Mouse (Mus musculus) 3134 (cell line): Measurements from ENCODE around the gene Trim65.
"Not testable (repeated sequence)": the region's sequence is repeated elsewhere in the genome, so short reads cannot be mapped to it uniquely, and the experiment has no call there.

Experiments used
- DNase-seq: peaks from one replicate; pipeline ENCODE4 v3.0.0-alpha.2; 2011; ENCODE audit warnings: low spot score; ENCODE audit not compliant: insufficient read length; ENCODE audit errors: extremely low read depth

The Trim65 gene

DNA sequence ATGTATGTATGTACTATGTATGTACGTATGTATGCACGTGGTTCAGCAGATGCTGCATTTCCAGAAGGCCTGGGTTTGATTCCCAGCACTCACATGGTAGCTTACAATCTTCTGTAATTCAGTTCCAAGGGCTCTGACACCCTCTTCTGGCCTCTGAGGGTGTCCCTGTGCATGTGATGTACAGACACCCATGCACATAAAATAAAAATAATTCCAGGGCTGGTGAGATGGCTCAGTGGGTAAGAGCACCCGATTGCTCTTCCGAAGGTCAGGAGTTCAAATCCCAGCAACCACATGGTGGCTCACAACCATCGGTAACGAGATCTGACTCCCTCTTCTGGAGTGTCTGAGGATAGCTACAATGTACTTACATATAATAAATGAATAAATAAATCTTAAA is 38.0 kb downstream of the Trim65 start:
- DNase-seq = not testable (repeated sequence)

DNA sequence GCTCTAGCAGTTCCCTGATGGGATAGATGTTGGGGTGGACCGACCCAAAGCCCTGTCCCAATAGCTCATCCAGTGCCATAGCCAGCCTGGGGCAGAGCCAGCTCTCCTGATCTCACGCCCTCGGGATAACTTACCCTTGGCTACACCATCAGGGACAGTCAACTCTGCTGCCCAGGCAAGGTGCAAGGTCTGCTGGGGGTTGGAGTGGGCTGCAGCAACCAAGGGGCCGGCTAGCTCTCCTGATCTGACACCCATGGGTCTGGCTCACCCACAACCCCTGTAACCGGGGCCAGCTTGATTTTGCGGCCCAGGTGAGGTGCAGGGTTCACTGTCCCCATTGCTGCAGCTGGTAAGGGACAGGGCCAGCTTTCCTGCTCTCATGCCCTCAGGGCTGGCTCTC is 39.3 kb downstream of the Trim65 start:
- DNase-seq = no peak

DNA sequence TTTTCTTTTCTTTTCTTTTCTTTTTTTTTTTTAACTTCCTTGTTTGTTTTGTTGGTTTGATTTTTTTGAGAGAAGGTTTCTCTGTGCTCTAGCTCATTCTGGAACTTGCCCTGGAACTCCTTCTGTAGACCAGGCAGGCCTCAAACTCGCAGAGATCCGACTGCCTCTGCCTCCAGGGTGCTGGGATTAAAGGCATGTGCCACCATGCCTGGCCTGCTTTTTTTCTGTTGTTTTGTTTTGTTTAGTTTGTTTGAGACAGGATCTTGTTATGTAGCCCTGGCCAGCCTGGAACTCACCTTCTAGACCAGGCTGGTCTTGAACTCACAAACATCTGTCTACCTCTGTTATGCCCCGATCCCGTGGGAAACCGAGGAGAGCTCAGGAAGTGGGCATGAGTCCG is 41.4 kb downstream of the Trim65 start:
- DNase-seq = no peak

DNA sequence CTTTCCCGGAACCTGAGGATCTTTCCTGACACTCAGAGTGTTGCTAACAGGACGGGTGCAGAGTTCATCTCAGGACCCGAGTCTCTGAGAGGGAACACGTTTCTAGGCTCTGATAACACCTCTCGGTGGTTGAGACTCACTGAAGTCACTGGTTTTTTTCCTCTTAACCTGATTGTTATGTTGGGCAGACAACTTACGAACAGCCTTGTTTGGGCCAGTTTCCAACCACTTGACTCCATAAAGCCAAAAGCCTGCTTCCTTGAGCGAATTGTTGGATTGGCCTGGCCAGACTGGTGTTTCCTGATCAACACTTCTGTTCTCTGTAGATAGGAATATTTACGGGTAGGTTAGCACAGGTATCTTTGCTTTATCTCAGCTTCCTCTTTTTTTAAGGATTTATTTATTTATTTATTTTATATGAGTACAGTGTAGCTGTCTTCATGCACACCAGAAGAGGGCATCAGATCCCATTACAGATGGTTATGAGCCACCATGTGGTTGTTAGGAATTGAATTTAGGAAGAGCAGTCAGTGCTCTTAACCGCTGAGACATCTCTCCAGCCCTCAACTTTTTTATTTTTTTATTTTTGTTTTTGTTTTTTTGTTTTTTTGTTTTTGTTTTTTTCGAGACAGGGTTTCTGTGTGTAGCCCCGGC is 42.1 kb downstream of the Trim65 start:
- no peak for DNase-seq

DNA sequence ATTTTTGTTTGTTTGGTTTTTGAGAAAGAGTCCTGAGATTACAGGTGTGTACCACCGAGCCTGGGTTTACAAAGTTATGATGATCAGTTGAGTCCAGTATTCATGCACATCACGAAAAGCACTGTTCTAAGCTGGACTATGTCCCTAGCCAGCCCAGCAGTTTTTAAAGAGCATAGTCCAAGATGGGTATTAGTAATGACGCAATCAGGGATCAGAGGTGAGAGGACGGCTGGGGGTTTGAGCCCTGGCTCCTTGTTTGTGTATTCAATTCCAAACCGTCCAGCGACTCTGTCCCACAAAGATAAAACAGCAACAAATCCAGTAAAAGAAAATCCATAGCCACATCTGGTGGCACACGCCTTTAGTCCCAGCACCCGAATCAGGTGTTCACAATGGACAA is 42.7 kb downstream of the Trim65 start:
- no peak for DNase-seq

DNA sequence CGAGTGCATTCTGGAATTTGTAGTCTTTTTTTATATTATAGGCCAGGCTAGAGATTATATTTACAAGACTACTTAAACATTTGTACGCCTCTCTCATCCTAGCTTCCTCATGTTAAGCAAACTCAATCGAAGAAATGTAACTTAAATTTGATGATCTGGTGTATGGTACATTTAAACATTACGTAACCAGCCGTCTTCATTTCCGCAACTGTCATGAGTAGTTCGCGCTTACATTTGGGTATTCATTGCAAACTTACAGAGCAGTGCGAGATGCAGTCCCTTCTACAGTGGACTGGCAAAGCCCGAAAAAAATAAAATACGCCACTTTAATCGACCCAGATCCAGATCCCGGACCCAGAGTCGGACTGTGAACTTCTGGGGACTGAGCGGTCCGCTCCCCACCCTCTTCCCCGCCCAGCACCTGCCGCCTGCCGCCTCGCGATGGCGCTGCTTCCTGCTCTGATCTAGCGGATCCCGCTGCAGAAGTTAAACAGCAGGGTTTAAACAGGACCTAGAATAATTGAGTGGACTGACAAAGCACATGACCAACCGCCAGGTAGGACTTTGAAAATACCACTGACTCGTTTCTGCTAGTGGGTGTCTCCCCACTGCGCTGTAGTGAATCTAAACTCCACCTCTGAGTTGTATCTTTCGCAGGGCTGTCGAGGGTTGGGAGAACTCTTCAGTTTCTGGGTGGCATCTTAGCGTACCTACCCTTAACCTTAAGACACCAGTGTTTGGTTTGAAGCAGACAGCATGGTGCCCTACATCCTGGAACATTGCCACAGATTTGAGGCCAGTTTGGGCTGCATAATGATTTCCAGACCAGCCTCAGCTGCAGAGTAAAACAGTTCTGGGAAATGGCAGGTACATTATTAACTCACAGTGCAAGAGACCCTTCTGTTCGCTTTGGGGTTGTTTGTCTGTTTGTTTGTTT is 43.5 kb downstream of the Trim65 start:
- peak; percentile 83 for DNase-seq

DNA sequence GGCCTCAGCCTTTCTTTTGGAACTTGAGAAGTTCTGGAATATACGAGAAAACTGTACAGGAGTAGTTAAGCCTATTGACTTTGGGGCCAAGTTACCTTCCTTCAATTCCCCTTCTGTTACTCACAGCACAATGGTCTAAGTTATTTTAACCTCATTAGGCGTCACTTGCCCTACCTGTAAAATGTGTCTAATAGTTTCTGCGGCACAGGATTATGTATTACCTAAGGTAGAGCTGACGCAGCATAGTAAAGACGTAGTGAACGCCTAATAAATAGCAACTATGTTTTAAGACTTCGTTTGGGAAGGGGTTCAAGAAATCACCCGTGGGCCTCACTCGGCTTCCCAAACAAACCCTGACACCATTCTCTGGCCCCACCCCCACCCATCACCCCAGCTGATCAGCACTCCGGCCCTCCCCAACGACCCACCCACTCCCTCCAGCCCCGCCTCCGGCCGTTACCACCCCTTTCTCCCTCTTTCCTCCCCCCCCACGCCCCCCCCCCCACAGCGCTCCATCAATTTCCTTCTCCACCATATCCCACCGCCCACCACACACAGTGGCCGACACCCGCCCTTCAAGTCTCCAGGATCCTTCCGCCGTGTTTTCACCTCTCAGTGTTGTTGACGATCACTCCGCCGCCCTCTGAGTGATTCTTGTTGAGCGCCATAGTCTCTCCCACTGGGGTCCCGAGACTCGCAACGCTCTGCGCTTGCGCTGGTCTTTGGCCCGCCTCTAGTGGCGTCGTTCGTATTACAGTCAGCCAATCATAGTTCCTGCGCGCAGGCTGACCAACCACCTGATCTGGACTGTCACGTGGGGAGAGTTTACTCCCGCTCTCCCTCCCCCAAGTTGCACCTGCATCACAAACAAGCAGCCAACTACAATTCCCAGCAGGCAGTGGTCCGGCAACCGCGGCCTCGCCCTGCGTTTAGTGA is 44.4 kb downstream of the Trim65 start, which contains the start of gene Wbp2:
Gene Wbp2 (minus strand): TSS at position 738 of the 936 bp plus-strand sequence.
- peak; percentile 97 for DNase-seq

DNA sequence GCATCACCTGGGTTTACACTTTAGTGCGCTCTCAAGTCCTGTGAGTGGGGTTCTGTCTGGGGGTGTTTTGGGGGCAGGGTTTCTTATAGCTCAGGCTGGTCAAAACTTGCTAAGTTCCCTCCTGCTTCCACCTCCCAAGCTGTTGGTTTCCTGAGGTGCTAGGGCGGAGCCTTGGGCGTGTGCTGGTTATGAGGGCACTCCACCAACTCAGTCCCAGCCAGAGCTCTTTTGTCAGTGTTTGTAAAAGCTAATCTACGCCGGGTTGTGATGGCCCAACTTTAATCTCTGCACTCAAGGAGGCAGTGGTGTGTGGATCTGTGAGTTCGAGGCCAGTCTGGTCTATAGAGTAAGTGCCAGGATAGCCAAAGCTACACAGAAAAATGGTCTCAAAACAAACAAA is 46.8 kb downstream of the Trim65 start:
- no peak for DNase-seq

DNA sequence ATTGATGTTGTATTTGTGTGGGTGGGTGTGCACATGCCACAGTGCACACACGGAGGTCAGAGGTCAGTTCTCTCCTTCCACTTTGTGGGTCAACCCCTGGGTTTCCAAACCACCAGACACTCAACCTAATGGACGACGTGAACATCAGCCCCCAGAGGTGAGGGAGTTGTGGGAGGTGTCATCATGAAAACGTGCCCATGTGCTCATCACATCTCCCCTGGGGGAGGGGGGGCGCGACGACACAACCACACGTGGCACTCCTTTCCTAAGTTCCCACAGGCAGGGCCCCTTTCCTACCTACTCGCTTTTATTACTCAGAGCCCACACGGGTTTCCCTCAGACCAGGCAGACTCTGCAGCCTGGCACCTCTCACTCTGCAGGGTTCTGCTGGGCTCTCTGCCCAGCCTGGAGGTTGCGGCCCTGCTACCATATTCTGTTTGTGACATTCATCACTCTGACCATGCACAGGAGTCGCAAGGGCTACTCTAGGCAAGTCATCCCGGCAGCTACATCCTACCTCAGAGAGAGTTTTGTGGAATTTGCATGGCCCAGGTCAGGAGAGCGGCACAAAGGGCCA is 47.7 kb downstream of the Trim65 start:
- no peak for DNase-seq

DNA sequence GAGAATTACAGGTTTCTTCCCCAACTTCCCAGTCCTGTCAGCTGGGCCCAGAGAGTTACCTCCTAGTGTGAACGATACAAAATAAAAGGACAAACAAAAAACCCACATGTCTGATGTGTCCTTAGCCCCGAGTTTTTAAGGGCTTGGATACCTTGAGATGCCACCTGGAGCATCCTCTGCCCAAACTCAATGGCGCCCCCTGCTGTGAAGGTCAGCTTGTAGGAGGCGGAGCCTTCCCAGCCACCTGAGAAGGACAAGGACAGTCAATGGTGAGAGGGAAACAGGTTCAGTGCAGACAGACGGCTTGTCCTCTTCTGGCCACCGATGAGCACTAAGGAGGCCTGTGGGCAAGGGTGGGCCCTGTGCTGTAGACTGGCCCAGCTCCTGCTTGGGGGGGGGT is 49.8 kb downstream of the Trim65 start:
- DNase-seq = no peak

DNA sequence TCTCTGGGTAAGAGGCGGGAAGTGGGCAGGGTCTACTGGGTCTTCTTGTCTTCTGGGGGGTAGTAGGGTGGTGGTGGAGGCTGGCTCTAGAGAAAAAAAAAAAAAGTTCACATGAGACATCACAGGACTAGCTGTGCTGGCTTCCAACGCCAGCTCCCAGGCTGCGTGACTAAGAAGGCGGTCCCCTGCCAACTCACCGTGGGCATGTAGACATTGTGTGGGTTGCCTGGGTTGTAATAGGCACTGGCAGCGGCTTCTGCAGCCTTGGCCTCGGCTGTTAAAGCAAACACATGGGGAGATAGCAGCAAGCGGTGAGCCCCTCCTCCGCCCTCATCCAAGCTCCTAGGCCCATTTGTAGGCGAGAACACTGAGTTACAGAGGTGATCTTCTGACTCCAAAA is 51.4 kb downstream of the Trim65 start:
- DNase-seq = peak; percentile 73

DNA sequence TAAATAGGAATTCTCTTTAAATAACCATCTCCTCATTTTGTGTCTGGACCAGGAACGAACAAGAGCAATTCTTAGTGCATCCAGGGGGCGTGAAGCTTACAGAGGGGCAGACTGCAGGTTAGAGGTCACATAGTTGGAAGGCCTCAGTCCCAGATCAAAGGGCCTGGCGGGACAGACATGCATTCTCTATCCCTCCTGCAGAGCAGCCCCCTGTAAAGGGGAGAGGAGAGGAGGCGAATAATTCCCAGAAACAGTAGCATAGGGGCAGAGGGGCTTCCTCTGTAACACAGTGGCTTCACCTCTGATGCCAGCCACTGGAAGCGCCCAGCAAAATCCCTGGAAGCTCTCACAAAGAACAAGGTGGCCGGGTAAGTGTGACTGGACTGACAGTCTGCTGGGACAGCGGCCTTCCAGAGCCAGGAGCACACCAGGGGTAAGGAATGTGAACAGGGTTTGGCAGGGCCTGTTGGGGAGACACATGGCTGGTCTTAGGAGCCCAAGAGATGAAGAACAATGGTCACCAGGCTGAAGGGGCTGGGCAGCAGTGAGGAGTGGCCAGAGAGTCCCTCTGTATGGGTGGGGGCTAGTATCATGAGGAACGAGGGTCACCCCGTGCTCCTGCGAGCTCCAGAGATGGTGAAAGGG is 52.1 kb downstream of the Trim65 start:
- DNase-seq = no peak

DNA sequence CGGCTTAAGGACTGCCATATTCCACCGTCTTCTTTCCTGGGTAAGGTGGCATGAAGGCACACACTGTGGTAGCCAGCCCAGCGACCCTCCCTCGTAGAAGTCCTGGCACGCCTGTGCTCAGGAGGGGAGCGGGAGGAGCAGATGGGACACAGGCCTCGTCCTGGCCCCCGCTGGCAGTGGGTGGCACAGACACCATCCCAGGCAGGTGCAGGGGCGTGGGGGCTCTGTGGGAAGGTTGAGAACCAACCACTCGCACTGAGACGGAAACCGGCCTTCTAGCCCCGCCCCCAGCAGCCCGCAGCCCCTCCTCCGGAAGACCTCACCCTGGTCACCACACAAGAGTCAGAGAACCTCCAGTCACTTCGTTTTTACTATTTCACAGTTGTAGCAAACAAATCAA is 52.7 kb downstream of the Trim65 start:
- DNase-seq = peak; percentile 79

DNA sequence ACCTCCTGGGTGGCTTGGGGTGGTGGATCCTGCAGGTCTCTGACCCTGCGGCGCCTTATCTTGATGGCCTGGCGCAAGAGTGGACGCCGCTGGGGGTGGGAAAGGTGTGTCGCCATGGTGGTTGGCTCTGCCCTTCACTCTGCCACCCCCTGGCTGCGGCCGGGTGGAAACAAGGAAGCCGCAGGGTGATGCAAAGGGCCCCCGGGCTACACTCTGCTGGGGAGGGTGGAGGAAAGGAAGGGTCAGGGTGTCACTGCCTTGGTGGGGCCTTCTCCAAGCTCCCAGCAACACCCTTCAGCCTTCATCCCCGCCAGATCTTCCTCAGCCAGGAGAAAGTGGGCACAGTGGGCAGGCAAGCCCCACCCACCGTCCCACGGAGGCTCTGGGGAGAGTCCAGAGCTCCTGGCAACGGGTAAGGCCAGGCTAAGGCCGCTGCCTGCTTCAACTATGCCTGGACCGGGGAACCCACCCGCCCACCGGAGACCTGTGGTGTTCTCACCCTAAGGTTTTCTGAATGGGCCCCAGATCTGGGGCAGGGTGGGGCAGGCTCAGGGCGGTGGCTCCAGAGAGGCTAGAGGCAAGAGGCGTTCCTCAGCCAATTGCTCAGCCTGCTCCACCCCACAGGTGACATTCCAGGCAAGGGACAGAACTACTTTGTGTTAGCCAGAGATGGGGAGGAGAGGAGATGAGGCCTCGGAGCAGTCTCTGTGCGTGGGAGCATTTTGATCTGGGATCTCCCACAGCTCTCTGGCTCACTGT is 53.3 kb downstream of the Trim65 start, which contains the start of gene Unc13d:
Gene Unc13d (minus strand): TSS at position 516 of the 759 bp plus-strand sequence.
- peak; percentile 78 for DNase-seq

DNA sequence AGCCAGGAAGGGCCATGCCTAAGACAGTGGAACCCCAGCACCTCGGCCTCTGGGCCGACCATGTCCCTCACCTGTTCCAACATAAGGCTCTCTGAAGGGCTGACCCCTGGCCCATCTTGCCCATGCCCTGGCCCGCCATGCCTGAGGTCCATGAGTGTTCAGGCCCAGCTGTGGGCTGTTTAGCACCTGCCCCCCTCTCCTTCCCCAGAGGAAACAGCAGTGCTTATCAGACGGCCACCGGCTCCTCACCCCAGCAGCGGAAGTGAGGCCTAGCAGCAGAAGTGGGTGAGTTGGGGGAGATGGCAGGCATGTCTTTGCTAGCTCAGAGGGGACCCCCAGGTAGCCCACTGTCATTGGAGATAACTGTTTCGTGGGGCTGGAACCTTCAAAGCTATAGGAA is 54.1 kb downstream of the Trim65 start:
- DNase-seq = no peak

DNA sequence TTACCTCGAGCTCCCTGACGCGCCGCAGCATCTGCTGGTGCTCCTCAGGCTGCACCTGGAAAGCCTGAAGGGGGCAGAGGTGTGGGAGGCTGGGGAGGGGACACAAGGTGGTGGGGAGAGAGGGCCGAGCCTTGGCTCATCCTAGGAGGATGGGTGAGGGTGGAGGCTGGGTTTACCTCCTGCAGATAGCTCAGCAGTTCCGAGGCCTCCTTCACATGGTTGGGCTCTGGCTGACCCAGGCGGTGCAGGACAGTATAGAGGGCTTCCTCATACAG is 54.7 kb downstream of the Trim65 start:
- DNase-seq = no peak

DNA sequence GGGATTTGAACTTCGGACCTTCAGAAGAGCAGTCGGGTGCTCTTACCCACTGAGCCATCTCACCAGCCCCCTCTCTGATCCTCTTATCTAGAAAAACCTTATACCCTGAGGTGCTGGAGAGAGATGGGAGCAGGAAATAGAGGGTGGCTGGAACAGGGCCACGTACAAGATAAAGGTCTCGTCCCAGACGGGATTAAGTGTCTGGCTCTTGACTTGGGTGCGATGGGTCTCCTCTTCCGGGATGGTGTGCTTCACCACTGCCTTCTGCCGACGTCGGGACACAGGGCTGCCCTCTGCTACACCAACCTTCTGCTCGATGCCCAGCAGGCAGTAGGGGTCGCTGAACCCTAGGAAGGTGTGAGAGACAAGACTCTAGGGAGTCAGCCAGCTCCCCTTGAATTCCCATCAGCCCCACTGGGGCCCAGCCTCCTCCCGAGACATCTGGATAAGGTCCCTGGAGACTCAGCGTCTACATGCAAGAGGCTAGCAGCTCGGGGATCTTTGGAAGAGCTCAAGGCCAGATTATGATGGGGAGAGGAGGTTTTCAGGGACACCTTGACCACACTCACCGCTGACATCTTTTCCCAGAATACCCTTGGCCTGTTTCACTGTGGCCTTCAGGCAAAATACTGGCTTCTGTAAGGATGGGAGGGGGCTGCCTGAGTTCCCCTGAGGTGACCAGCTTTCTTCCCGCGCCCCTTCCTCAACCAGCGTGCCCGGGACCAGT is 55.2 kb downstream of the Trim65 start:
- DNase-seq = no peak

DNA sequence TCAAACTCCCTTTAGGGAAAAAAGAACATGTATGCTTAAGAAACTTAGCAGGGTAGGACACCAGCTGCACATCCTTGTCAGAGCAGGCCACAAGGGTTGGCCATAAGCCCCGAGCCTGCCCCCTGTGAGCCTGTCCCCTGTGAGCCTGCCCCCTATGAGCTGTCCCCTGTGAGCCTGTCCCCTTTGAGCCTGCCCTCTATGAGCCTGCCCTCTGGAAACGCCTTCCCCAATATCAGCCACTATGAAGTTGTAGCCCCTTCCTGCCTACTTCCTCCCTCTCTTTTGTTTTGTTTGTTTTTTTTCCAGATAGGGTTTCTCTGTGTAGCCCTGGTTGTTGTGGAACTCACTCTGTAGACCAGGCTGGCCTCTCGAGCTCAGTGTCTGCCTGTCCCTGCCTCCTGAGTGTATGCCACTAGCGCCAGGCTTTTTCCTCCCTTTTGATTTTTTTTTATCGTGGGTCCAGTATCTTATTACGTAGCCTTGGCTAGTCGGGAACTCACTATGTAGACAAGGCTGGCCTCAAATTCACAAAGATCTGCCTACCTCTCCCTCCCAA is 56.4 kb downstream of the Trim65 start:
- DNase-seq = no peak

DNA sequence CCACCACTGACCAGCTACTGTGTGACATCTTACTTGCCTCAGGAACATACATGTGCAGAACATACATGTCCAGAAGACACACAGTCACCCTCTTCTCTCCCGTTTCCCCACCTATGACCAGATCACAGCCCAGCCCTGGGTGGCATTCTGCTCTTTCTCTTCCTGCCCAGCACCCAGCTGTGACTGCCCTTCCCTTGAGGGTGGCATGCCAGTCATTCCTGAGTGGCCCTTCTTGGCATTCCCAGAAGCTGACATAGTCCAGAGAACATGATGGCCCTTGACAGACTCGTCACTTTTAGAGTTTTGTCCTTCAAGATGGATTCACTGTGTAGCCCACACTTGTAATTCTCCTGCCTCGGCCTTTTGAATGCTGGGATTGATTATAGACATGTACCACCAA is 58.3 kb downstream of the Trim65 start:
- DNase-seq = peak; percentile 65
